Mouse (Mus musculus): ENCODE measurements around the gene Adamts8.

The Adamts8 gene

DNA sequence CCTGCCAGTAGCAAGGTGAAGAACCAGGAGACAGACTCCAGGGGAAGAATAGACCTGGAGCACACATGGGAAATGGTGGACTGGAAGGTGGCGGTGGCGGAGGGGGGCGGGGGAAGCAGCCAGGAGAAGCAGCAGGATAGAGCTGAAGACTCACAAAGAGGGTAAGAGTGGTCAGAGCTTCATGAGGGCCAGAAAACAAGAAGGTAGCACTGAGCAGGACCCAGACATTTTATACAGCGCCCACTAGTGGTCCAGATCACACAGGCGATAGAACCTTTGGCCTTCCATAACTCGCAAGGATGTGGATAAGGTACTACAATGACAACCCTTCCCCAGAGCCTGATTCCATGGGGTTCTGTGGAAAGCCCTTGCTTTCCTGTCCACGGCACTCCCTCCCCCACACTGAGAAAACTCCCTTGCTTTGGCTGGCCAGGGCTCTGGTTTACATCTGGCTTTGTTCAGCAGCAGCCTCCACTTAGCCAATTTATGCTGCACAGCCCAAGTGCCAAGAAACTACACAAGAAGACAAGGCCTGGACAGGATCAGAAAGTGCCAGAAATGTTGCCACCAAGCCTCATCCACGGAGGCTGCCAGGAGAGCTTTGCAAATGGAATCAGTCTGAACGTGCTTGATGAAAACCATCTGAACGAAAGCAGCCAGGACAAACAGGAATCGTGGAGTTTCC, 34.1 kb downstream of the Adamts8 start:
- no peak for DNase-seq (ENCODE audit: extremely low read depth, insufficient read length, low spot score)

DNA sequence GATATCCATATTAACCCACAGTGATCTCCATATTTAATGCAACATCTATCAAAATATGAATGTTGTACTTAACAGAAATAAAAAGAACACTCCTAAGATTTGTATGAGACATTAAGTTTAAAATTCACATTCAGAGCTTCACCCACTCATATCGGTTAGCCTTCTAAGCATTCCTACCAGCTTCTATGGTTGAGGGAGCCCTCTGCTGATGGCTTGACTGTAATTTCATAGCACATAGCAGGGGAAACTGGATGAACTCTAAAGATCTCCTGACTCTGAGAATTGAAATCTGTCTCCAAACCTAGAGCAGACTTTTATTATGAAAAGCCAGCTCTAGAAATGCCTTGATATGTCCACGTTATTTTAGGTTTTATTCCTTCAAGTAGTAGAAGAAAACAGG, 38.1 kb downstream of the Adamts8 start:
- no peak for DNase-seq (ENCODE audit: extremely low read depth, insufficient read length, low spot score)

DNA sequence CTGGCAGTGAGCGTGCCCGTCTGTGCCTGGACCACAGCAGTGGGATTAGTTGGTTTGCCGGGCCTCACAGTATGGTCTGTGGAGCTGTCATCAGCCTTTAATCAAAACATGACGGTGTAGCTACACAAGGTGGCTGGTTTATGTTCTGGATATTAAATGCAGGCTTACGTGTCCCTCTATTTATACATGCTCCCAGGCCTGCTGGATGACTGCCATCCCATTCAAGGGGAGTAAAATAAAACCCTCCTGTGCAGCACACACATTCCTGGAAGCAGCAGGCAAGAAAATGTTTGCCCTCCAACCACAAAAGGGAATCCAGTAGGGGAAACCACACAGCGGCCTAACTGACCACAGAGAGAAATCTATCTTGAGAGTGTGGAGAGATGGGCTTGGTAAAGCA, 43.4 kb downstream of the Adamts8 start:
- DNase-seq (ENCODE audit: extremely low read depth, insufficient read length, low spot score) = peak; percentile 18

DNA sequence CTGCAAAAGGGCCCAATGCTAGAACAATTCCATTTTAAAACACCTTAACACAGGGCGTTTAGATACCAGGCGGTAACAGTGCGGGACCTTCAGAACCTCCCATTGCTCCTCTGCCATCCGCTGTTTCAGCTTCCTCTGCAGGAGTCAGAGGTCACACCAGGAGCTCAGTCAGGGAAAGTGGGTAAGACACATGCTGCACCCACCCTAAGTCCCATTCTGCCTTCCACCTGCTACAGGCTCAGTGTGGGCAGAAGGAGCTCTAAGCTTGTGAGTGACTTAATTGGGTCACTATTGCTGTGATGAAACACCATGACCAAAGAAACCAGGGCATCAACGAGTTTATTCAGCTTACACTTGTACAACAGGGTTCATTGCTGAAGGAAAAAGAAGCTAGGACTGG, 50.7 kb downstream of the Adamts8 start:
- no peak for DNase-seq (ENCODE audit: extremely low read depth, insufficient read length, low spot score)

DNA sequence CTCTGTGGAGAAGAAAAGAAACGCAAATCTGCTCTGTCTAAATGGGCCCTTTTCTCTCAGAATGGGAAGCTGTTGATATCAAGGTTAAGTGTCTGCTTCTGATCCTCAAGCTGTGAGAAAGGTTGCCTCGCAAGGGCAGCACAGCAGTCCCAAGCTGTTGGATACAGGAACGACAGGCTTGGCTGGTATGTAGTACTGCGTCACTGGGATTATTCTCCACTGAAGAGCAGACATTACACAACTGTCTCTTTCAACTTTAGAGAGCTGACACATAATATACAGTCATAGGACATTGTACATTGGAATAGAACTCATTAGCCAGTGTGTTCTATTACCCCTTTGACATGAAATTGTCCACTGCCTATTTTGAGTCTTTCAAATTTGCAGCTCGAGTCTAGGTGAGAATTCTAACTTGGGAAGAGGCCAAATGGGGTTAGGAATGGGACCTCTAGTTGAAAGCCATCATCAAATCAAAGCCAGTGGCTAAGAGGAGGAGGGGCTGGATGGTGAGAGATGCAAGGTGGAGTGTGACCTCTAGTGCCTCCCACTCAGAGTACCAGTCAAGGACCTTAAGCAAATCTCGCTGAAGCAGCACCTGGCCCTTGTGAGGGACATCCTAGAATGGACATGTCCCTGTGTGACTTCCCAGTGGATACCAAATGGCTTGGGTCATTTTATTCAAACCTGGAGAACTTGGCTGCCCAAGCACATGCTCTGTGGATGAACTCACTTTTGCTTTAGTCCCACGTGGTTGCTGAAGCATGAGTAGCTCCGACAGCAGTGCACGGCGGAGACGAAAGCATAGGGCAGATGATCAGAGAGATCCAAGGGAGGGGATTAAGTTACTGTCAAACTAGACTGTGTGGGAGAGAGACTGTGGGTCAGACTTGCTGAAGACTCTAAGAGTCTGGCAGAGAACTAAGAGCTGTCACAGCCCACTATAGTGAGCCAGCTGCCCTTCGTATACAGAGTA, 54.5 kb downstream of the Adamts8 start:
- DNase-seq (ENCODE audit: extremely low read depth, insufficient read length, low spot score) = no peak

DNA sequence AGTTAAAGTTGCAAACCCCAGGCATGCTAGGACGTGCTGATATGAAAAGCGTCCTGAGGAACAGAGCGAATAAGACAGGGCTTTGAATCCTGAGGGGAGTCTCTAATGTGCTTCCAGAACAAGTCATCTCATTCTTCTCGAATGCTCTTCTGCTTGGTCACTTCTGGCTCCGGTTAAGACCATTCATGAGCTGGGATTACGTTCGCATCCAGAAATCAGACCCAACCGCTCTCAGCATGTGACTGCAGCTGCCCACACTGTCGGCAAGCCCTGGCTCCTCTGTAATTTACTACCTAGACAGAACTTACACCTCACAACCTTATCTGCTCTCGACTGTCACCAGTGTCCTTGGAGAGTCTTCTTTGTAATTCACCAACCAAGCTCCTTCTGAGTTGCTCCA, 58.3 kb downstream of the Adamts8 start:
- DNase-seq (ENCODE audit: extremely low read depth, insufficient read length, low spot score) = no peak

DNA sequence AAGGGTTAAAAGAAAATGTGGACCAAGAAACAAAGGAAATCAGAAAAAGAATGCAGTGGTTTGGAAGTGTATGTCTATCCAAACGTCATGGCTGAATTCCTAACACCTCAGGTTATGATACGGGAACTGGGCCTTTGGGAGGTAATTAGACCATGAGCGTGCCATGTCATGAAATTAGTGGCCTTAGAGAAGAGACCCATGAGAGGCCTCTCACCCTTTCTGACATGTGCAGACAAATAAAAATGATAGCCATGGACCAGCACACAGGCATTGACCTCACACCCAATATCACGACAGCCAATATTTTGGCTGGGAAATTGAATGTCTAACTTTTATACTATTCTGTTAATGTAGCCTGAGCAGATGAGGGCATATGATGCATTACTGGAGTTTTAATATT, 60.2 kb downstream of the Adamts8 start:
- no peak for DNase-seq (ENCODE audit: extremely low read depth, insufficient read length, low spot score)

DNA sequence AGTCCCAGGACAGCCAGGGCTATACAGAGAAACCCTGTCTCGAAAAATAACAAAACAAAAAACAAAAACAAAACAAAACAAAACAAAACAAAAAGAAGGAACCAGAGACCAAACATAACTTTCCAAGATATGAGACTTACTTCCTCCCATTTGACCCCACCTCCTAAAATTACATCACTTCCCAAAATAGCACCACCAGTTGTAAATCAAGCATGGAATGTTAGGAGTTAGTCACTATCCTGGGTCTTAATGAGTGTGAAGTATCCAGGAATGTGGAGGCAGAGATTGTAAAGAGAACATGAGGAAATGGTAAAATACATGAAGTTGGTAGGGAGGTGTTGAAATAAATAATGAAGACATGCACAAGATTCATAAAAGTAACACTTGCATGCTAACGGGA, 67.0 kb downstream of the Adamts8 start:
- DNase-seq (ENCODE audit: extremely low read depth, insufficient read length, low spot score) = peak; percentile 22

DNA sequence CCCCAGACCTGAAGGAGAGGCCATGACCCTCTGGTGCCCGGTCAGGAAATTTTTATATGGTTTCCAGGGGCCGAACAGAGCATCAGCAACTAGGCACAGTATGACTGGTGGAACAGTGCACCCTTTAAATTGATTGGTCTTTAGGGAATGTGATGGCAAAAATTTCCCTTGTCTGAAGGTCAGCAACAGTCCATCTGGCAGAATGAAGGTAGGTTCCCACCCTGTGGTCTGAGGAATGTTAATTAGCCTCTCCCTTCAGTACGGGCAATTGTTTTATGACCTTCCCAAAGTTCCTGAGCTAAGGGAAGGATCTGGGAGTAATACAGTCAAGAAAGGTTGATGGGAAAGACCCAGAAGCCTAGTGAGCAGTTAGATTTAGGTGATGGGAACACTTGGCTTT, 67.7 kb downstream of the Adamts8 start:
- no peak for DNase-seq (ENCODE audit: extremely low read depth, insufficient read length, low spot score)

DNA sequence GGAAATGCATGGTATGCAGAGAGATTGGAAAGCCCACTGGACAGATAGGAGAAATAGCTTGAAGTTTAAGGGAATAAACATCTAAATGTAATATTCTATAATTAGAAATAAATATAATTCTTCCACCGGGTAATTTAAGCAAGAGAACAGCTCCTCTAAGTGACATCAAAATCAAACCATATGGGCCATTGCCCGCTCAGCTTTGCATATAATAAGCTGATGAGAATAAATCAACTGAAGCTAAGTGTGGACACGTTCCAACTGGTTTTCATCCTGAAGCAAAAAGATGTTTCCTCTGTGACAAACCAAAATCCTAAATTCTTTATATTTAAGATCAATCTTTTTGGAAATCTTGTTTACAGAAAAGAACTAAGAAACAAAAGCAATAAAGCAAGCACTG, 68.4 kb downstream of the Adamts8 start:
- no peak for DNase-seq (ENCODE audit: extremely low read depth, insufficient read length, low spot score)

DNA sequence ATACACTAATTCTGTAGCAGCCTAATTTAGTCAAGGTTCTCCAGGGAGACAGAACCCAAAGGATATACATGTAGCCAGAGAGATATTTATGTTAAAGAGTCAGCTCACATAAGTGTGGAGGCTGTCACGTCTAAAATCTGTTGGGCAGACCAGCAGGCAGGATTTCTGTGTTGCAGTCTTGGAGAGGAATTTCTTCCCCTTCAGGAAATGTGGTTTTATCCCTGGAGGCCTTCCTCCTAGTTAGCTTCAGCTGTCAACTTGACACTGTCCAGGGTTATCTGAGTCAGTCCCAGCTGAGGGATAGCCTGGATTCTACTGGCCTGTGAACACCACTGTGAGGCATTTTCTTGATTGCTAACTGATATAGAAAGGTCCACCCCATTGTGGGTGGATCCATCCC, 69.2 kb downstream of the Adamts8 start:
- no peak for DNase-seq (ENCODE audit: extremely low read depth, insufficient read length, low spot score)

DNA sequence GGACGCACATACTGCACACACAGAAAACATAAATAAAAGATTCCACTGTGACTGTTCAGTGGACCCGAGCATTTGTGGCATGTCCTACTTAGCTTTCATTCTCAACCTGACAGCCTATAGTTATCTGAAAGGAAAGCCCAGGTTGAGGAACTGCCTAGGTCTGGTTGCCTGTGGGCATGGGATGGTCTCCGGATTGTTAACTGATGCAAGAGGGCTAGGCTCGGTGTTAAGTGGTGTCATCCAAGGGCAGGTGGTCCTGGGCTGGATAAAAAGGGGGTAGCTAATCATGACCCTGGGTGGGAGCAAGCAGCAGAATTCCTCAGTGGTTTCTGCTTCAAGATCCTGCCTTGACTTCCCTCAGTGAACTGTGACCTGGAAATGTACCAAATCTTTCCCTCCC, 70.3 kb downstream of the Adamts8 start:
- no peak for DNase-seq (ENCODE audit: extremely low read depth, insufficient read length, low spot score)

DNA sequence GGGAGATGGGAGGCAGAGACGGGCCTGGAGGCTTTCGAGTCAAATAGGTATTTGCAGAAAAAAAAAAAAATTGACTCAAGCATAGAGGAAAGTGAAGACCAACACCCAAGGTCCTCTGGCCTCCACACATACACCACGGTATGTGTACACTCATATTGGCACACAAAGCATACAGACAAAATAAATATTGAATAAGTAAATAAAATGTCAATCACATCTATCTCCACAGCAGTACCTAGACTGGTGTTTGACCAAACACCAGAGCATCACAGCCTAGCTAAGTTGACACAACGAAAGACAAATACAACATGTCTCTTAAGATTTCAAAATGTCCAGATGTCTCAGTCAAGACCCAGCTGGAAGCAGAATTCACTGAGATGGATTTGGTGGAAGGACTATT, 71.1 kb downstream of the Adamts8 start:
- DNase-seq (ENCODE audit: extremely low read depth, insufficient read length, low spot score) = no peak
